Mouse (Mus musculus): ENCODE results near the gene Prkag2.

- TF ChIP-seq GATA1 (IDR thresholded peaks at IDR 0.05; ENCODE audit: borderline replicate concordance, low read length) (no peak), FLI1 (IDR thresholded peaks at IDR 0.05; ENCODE audit: low read length) (no peak)
These were observed 9.9 kb upstream of the Prkag2 start for GRCm38 (mm10) chr5:25110314-25110713.
